In the genomic region with DNA sequence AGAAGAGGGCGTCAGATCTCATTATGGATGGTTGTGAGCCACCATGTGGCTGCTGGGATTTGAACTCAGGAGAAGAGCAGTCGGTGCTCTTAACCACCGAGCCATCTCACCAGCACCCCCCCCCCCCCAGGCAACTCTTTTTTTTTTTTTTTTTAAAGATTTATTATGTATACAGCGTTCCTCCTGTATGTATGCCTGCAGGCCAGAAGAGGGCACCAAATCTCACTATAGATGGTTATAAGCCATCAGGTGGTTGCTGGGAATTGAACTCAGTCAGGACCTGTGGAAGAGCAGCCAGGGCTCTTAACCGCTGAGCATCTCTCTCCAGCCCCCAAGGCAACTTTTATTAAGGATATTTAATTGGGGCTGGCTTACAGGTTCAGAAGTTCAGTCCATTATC, we compare ENCODE assay signal across 1 mouse cellular context.
TF ChIP-seq lines count a peak whose summit lies in the region.

No protein-coding gene starts in this region.

TF ChIP-seq in ES-E14, 5 proteins besides CTCF, POLR2A, EP300 and RAD21:
- TF ChIP-seq ZNF384 (IDR thresholded peaks at IDR 0.05; ENCODE audit: low read depth, low read length) (peak; percentile 86), ZC3H11A (IDR thresholded peaks at IDR 0.05; ENCODE audit: borderline replicate concordance, low read depth, low read length) (no peak)
